Mouse (Mus musculus) left cerebral cortex, postnatal 25 days (tissue): ENCODE results near the gene Serbp1. TPM values are rescaled to one million over a fixed set of nuclear protein-coding genes. Genes with fewer than 3 reads are reported as not detected.
A peak's percentile ranks its signal among the peaks of the same experiment; 100 is the strongest.

Source experiments
- DNase-seq, 2 experiments: peaks; one replicate each; pipeline ENCODE4 v3.0.0; 2022; ENCODE audit warnings: low spot score in 2 of 2, mixed read lengths in 1 of 2
- intact Hi-C: fragments of 180-260 bp; cut with DNase I; formaldehyde crosslinking; loops from one replicate; pipeline ENCODE4 v1.15.1; 2025
- total RNA-seq, 2 experiments: library from RNA; stranded (reverse); gene quantifications; 2 replicates each; pipeline ENCODE4 v1.2.3; 2021

Gene Serbp1
- total RNA-seq, 2 experiments from 2014 or later = 189 to 207 TPM

- no peak for DNase-seq
- intact Hi-C loops = no loop called here
These were observed 44.9 kb downstream of the Serbp1 start for GRCm38 (mm10) chr6:67282897-67283296.

- intact Hi-C loops = no loop called here
- no peak for DNase-seq
These were observed 54.2 kb downstream of the Serbp1 start for GRCm38 (mm10) chr6:67292042-67292623.

DNA sequence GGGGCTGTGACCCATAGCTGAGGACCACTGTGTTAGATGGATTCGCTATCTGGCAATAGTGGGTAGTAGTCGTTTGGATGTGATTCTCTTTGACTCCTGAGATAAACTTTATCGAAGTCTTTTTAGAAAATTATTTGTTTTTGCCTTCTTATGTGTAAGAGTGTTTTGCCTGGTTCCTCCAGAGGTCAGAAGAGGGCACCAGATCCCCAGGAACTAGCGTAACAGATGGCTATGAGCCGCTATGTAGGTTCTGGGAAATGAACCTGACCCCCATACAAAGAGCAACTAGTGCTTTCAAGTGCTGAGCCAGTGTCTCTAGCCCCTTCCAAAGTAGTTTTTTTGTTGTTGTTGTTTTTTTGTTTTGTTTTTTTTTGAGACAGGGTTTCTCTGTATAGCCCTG lies 58.1 kb downstream of the Serbp1 start:
- intact Hi-C loops = no loop called here
- DNase-seq = no peak

DNA sequence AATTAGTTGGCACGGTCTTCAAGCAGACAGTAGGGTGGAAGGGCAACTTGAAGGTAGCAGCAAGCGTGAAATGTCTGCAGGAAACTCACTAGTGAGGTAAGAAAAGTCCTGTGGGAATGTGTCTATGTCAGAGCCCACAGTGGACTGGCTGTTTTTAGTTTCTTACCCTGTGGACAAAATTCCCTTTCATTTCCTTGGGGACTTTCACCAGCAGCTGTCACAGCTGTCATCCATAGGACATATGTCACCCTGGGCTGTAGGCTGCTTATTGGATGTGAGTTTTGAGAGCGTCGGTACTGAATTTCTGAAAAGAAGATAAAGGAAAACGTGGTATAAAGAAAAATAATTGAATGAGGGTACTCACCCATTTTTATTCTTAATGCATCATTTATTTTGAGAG lies 60.8 kb downstream of the Serbp1 start:
- intact Hi-C loops = no loop called here
- no peak for DNase-seq

- DNase-seq = no peak
- intact Hi-C loops = no loop called here
These were observed 62.3 kb downstream of the Serbp1 start for GRCm38 (mm10) chr6:67300300-67300699.

- peak; percentile 52 to 84 for DNase-seq
- intact Hi-C loops = no loop called here
These were observed 62.8 kb downstream of the Serbp1 start for GRCm38 (mm10) chr6:67300710-67301163.

DNA sequence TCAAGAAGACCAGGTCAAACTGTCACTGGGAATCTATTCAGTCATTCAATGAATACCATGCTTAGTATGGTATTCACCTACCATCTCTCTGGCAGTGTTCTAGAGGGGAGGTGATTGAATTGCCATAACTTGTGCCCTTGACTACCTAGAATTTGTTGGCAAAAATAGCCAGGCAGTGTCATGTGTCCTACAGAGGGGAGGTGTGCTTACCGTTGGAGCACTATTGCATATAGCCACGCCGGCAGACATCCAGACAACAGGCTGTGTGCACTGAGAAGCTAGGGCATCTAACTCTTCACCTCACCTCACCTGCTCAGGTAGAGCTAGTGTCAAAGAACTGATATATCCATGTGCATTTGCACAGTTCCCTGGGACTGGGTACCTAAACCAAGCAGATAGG lies 63.3 kb downstream of the Serbp1 start:
- no peak for DNase-seq
- intact Hi-C loops = no loop called here

- DNase-seq = peak in 1 of 2 experiments; percentile 38
- intact Hi-C loops = no loop called here
These were observed 64.5 kb downstream of the Serbp1 start for GRCm38 (mm10) chr6:67302471-67302870.

DNA sequence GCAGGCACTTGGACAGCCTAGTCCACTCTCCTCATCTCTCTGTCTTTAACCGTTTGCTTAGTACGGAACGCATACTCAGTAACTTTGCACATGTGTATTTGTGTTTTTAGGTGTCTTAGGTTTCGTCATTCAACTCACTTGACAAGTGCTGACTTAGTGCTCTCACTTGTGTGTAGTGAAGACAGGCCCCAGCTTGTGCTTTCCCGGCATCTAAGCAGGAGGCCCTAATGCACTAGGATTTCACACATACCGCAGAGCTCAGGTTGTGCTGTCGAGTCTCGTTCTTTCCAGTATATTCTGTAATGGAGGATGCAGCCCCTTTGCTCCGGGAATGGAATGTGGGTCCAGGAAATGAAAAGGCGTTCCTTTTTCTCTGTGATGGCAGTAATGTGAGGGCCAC lies 65.2 kb downstream of the Serbp1 start:
- intact Hi-C loops = no loop called here
- DNase-seq = no peak

- intact Hi-C loops = no loop called here
- DNase-seq = no peak
These were observed 71.0 kb downstream of the Serbp1 start for GRCm38 (mm10) chr6:67308994-67309393.

DNA sequence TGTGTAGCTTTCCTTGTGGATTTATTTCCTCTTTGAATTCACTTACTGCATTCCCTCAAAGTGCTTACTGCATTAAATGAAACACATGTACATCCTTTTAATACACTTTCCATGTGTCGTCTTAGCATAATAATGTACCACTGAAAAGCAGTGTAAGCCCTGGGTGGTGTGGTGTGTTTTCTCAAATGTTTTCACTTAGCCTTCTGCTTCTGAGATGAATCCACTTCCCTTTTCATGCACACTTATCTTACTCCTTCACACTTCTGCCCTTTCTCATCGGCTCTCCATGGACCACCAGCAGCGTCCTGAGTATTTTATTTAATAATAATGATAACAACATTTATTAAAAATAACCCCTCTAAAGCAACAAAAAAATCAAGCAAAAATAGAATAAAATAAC lies 71.8 kb downstream of the Serbp1 start:
- intact Hi-C loops = no loop called here
- no peak for DNase-seq

DNA sequence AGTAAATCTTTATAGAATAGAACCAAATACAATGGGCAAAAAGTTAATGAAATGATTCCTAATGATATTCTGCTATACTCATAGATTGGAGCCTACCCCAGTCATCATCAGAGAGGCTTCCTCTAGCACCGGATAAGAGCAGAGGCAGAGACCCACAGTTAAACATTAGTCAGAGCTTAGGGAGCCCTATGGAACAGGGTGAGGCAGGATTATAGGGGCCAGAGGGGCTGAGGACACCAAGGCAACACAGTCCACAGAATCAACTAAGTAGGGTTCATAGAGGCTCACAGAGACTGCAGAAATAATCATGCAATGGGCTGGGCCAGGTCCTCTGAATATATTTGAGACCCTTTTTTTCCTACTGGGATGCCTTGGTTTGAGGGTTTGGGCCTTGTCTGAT lies 76.7 kb downstream of the Serbp1 start:
- intact Hi-C loops = loop anchor here (5.0 kb wide), 2 partner anchors 117 to 352 kb away; no protein-coding TSS in a partner anchor
- no peak for DNase-seq

- DNase-seq = no peak
- intact Hi-C loops = loop anchor here (5.0 kb wide), 2 partner anchors 120 to 355 kb away; no protein-coding TSS in a partner anchor
These were observed 79.1 kb downstream of the Serbp1 start for GRCm38 (mm10) chr6:67317068-67317467.

DNA sequence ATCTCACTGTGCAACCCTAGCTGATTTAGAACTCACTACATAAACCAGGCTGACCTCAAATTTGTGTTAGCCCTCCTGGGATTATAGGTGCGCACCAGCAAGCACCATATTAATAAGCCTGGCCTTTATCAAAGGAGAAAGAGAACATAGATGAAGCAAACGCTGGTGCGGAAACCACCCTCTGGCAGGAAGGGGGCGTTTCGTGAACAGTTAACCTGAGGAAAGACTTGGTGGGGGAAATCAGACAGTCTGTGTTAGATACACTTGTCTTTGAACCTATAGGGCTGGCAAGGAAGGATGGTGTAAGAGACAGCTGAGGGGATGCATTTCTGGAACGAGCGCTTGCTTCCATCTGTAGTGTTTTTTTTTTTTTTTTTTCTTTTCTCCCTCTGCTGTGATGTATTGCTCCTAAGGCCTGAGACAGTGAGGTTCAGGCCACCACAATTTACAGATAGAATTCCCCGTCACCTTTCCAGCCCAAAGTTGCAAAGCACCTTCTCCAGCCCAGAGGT lies 79.9 kb downstream of the Serbp1 start:
- intact Hi-C loops = loop anchor here (1.0 to 5.0 kb wide), 3 partner anchors 121 to 356 kb away; no protein-coding TSS in a partner anchor
- no peak for DNase-seq

- peak; percentile 68 to 81 for DNase-seq
- intact Hi-C loops = loop anchor here (1.0 to 5.0 kb wide), 3 partner anchors 121 to 356 kb away; no protein-coding TSS in a partner anchor
These were observed 80.5 kb downstream of the Serbp1 start for GRCm38 (mm10) chr6:67318451-67318850.

DNA sequence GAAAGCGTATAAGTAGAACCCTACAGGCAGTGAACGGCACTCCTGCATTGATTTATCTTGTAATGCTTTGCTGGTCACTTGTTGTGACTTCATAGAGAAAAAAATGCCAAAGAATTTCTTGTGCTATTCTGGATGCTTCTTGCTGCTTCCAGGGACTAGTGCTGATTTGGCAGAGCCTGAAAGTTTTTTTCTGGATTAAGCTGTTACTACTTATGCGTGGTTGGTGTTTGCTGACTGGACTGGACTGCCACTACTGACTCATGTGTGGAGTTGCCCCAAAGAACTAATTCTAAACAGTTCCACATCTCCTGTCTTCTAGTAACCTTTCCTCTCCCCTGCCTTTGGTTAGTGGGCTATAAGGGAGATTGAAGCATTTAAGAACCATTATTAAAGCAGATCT lies 85.8 kb downstream of the Serbp1 start:
- intact Hi-C loops = no loop called here
- no peak for DNase-seq

DNA sequence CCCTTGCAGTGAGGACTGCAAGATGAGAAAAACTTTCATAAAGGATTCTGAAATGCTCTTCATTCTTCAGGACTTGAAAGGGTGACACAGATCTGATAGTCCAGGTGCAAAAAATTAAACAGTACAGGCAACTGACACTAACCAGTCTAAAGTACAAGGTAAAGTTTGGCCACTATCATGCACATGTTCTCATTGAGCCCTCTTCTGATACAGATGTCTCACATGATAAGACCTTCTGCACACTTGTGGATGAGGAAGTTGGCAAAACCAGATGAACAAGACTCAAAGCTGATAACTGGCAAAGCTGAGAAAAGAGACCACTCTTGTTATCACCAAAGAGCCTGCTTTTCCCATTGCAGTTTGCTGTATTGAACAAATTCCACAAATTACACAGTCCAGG lies 100.0 kb downstream of the Serbp1 start:
- DNase-seq = no peak
- intact Hi-C loops = no loop called here

GRCm38 (mm10) chr6:67339494-67339893 lies 101.5 kb downstream of the Serbp1 start:
- intact Hi-C loops = no loop called here

More at GRCm38 (mm10) chr6:67339494-67339893, 101.5 kb downstream of the Serbp1 start:
- DNase-seq = no peak
